Mouse (Mus musculus) cerebellum, adult 9-11 months (tissue): ENCODE results near the gene Mdm2.
A peak's percentile ranks its signal among the peaks of the same experiment; 100 is the strongest.
"Not testable (repeated sequence)": the region's sequence is repeated elsewhere in the genome, so short reads cannot be mapped to it uniquely, and the experiment has no call there.

Experiments used
- DNase-seq: peaks from one replicate; pipeline ENCODE4 v3.0.0; 2022

Mdm2 gene

GRCm38 (mm10) chr10:117709930-117710603, 491 bp downstream of the Mdm2 start:
- DNase-seq: peak; percentile 84

- DNase-seq: no peak
Measured at GRCm38 (mm10) chr10:117709326-117709830, 1.2 kb downstream of the Mdm2 start.

GRCm38 (mm10) chr10:117708856-117709255, 1.7 kb downstream of the Mdm2 start:
- no peak for DNase-seq

DNA sequence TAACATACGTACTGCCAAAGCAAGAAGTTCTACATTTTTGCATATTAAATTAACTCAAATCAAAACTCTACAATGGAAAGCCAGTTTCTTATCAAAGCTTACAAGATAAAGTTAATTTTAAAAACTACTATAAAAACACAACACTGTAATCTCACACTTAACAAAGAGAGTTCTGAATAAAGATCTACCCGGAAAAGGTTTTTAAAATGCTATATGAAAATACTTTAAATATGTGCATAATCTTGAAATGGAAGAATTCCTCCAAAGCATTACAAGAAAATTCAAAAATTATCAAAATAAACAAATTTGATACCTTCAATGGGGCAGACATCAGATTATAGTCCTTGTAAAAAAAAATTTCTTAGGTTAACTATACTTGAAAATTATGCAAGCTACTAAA, 2.2 kb downstream of the Mdm2 start:
- DNase-seq: no peak

- no peak for DNase-seq
Measured at GRCm38 (mm10) chr10:117707114-117707838, 3.3 kb downstream of the Mdm2 start.

GRCm38 (mm10) chr10:117706440-117706839, 4.1 kb downstream of the Mdm2 start:
- DNase-seq: no peak

GRCm38 (mm10) chr10:117705806-117706205, 4.8 kb downstream of the Mdm2 start:
- no peak for DNase-seq

- DNase-seq: no peak
Measured at GRCm38 (mm10) chr10:117704964-117705335, 5.6 kb downstream of the Mdm2 start.

DNA sequence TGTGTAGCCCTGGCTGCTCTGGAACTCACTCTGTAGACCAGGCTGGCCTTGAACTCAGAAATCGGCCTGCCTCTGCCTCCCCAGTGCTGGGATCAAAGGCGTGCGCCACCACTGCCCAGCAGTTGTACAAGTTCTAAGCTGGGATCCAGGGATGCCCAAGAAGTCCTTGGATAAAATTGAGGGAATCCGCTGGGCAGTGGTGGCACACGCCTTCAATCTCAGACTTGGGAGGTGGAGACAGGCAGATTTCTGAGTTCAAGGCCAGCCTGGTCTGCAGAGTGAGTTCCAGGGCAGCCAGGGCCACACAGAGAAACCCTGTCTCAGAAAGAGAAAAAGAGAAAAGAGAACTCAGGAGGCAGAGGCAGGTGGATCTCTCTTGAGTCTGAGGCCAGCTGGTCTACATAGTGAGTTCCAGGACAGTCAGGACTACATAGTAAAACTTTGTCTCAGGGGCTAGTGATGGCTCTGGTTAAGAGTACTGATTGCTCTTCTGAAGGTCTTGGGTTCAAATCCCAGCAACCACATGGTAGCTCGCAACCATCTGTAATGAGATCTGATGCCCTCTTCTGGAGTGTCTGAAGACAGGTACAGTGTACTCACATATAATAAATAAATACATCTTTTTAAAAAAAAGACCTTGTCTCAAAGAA, 6.1 kb downstream of the Mdm2 start:
- DNase-seq: not testable (repeated sequence)

- no peak for DNase-seq
Measured at GRCm38 (mm10) chr10:117703506-117703905, 7.1 kb downstream of the Mdm2 start.

DNA sequence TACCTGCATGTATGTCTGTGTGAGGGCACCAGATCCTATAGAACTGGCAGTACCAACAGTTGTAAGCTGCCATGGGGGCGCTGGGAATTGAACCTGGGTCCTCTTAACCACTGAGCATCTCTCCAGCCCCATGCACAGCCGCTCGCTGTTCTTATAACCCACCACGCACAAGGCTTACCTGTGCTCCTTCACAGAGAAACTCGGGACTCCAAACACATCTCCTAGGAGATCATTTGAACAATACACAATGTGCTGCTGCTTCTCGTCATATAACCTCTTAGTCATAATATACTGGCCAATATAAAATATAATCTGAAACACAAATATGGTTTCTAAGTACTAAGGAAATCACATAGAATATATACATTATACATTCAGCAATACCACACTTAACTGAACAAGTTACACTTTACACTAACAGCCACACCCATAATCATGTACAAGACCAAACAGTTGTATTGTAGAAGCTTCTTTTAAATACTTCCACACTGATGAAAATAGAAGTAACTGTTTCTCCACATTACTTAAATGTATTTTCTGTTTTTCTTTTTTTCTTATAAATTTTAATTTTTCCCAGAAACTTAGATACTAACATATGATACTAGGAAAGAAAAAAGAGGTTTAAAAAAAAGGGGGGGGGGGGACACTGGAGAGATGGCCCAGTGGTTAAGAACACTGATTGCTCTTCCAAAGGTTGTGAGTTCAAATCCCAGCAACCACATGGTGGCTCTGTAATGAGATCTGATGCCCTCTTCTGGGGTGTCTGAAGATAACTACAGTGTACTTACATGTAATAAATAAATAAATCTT, 8.3 kb downstream of the Mdm2 start:
- DNase-seq: no peak

GRCm38 (mm10) chr10:117701034-117701829, 9.3 kb downstream of the Mdm2 start:
- no peak for DNase-seq

GRCm38 (mm10) chr10:117700450-117700849, 10.1 kb downstream of the Mdm2 start:
- DNase-seq: no peak

- DNase-seq: no peak
Measured at GRCm38 (mm10) chr10:117699914-117700313, 10.6 kb downstream of the Mdm2 start.

DNA sequence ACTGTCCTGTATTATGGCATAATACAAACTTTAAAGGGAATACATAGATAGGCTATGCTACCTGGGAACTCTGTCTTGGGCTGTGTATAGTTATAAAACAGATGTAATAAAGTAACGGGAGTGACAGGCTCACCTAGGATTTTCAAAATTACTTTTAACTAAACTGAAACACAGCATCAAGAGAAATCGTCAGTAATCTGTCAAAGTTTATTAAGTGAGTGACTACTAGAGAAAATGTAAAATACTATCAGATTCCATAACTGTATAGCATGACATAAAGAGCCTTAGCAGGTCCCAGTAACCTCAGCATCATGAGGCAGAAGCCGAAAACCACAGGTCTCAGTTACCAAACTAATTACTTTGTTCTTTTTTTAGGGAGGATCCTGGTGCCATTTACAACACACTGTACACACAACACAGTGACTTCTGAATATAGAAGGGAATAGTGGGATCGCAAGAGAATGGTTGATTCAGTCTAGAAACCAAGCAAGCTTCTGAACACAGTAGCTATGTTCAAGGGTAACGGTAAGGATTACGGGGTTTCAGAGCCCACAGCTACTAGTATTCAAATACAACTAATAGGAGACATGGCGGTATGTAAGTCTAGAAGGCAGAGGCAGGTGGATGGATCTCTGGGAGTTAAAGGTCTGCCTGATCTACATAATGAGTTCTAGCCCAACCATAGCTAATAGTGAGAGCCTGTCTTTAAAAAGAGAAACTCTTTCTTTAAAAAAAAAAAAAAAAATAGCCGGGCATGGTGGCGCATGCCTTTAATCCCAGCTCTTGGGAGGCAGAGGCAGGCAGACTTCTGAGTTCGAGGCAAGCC, 12.0 kb downstream of the Mdm2 start:
- DNase-seq: no peak

DNA sequence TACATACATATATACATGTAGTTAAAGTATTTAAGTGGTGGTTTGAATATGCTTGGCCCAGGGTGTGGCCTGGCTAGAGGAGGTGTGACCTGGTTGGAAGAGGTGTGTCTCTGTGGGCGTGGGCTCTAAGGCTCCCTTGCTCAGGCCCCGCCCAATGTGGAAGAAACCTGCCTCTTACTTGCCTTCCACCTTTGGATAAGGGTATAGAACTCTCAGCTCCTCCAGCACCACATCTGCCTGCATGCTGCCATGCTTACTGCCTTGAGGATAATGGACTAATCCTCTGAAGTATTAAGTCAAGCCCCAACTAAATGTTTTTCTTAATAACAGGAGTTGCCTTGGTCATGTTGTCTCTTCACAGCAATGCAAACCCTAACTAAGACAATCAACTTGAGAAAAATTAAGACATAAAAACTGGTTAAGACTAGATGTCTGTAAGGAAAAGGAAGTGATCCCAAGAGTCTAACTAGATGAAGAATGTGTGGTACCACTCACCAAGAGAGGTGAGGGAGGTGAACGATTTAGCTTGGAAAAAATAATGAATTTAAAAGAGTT, 12.9 kb downstream of the Mdm2 start:
- no peak for DNase-seq

- DNase-seq: no peak
Measured at GRCm38 (mm10) chr10:117696827-117697560, 13.6 kb downstream of the Mdm2 start.

GRCm38 (mm10) chr10:117696021-117696826, 14.3 kb downstream of the Mdm2 start:
- no peak for DNase-seq

- no peak for DNase-seq
Measured at GRCm38 (mm10) chr10:117695605-117696004, 15.0 kb downstream of the Mdm2 start.
